Mouse (Mus musculus) cerebellum, adult 9-10 months (tissue): ENCODE data around the gene Adssl1.

ENCODE experiments used
- DNase-seq: peaks from one replicate; pipeline ENCODE4 v3.0.0; 2022

Gene Adssl1

GRCm38 (mm10) chr12:112593951-112594915 is 25.6 kb upstream of the Adssl1 start:
- DNase-seq: no peak

GRCm38 (mm10) chr12:112594989-112595388 is 24.9 kb upstream of the Adssl1 start:
- no peak for DNase-seq

GRCm38 (mm10) chr12:112595626-112596025 is 24.2 kb upstream of the Adssl1 start:
- no peak for DNase-seq

GRCm38 (mm10) chr12:112596454-112596853 is 23.4 kb upstream of the Adssl1 start:
- no peak for DNase-seq

GRCm38 (mm10) chr12:112596891-112597500 is 22.8 kb upstream of the Adssl1 start:
- DNase-seq: no peak

GRCm38 (mm10) chr12:112597618-112598017 is 22.2 kb upstream of the Adssl1 start:
- DNase-seq: no peak

- no peak for DNase-seq
Observed at GRCm38 (mm10) chr12:112599198-112599597, 20.6 kb upstream of the Adssl1 start.

- DNase-seq: no peak
Observed at GRCm38 (mm10) chr12:112599942-112600611, 19.8 kb upstream of the Adssl1 start.

GRCm38 (mm10) chr12:112604022-112604421 is 15.8 kb upstream of the Adssl1 start:
- no peak for DNase-seq

GRCm38 (mm10) chr12:112604709-112605649 is 14.9 kb upstream of the Adssl1 start:
- no peak for DNase-seq

- peak; percentile 72 for DNase-seq
Observed at GRCm38 (mm10) chr12:112605766-112606165, 14.1 kb upstream of the Adssl1 start.

GRCm38 (mm10) chr12:112606998-112607397 is 12.8 kb upstream of the Adssl1 start:
- no peak for DNase-seq

- no peak for DNase-seq
Observed at GRCm38 (mm10) chr12:112609031-112609430, 10.8 kb upstream of the Adssl1 start.

- no peak for DNase-seq
Observed at GRCm38 (mm10) chr12:112616668-112617067, 3.2 kb upstream of the Adssl1 start.

GRCm38 (mm10) chr12:112617184-112617583 is 2.7 kb upstream of the Adssl1 start:
- DNase-seq: no peak

GRCm38 (mm10) chr12:112617898-112618380 is 1.9 kb upstream of the Adssl1 start:
- DNase-seq: peak; percentile 48

- DNase-seq: no peak
Observed at GRCm38 (mm10) chr12:112618981-112619685, 712 bp upstream of the Adssl1 start.

GRCm38 (mm10) chr12:112620354-112621061 is 663 bp downstream of the Adssl1 start:
- no peak for DNase-seq

- DNase-seq: no peak
Observed at GRCm38 (mm10) chr12:112621900-112622299, 2.1 kb downstream of the Adssl1 start.

GRCm38 (mm10) chr12:112623742-112624141 is 3.9 kb downstream of the Adssl1 start:
- DNase-seq: peak; percentile 73

GRCm38 (mm10) chr12:112625700-112626099 is 5.9 kb downstream of the Adssl1 start:
- DNase-seq: no peak
